7 mouse cellular contexts compared by ENCODE assay signal in the genomic region with DNA sequence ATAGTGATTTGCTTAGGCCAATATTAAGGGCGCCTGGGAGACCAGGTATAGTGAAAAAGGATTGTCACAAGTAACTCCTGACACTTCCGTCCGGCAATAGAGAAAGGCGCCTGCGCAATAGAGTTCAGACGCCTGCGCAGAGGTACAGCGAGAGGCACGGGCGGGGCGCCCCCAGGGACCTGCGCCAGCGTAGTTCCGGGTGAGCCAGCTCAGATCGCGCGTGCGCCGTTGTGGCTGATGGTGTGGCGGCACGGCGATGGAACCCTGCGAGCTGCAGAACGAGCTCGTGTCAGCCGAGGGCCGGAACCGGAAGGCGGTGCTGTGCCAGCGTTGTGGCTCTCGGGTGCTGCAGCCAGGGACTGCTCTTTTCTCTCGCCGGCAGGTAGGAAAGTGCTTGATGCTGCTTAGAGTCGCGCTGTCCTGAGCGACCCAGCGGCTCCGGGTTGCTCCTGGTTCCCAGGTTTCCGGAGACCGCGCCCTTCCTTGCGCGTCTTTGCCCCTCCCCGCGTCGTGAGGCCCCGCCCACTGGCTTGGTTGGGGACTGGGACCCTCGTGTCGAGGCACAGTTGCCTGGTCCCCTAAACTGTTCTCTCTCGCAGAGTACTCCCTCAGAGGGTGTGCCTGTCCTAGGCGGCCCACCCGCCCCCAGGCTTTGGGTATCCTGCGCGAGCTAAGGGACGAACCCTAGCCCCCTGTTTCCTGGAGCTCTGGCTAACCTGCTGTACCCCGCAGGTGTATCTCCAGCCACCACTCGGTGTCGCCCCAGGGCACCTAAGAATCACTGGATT. TPM values are rescaled to one million over a fixed set of nuclear protein-coding genes. Genes with fewer than 3 reads are reported as not detected.
DNase-seq lines count a peak whose midpoint lies in the region; ATAC-seq lines count a peak whose summit lies in the region.

Rabif (plus strand) TSS at position 221 of the 788 bp plus-strand sequence.

- H3K27me3 ChIP-seq in intestine, embryonic 16.5 days (replicated peaks; ENCODE audit: control insufficient read depth, insufficient read depth, low read length) = no peaks in the 10 kb centered on the region
- H3K27me3 ChIP-seq in midbrain, embryonic 11.5 days (ENCODE audit: control insufficient read depth, insufficient read depth, low read length) = no peaks in the 10 kb centered on the region

- peak within 1 kb of the TSS; percentile 64 for H3K4me3 ChIP-seq in intestine, embryonic 16.5 days (ENCODE audit: low read length)
- H3K4me3 ChIP-seq in midbrain, embryonic 11.5 days (ENCODE audit: low read depth, low read length) = peak within 1 kb of the TSS; percentile 74

- peak within 1 kb of the TSS; percentile 77 for H3K4me2 ChIP-seq in intestine, embryonic 16.5 days (ENCODE audit: low read depth, low read length)
- peak within 1 kb of the TSS; percentile 86 for H3K4me2 ChIP-seq in midbrain, embryonic 11.5 days

- H3K9ac ChIP-seq in intestine, embryonic 16.5 days (ENCODE audit: low read depth, low read length) = peak within 1 kb of the TSS; percentile 83
- H3K9ac ChIP-seq in midbrain, embryonic 11.5 days (ENCODE audit: low read length) = peak within 1 kb of the TSS; percentile 75

- H3K36me3 ChIP-seq in intestine, embryonic 16.5 days (ENCODE audit: control insufficient read depth, insufficient read depth, low read length) = no peaks in the 10 kb centered on the region
- peaks cover 4% of the 10 kb centered on the region; the same call in 1 of the 2 replicates for H3K36me3 ChIP-seq in midbrain, embryonic 11.5 days (ENCODE audit: control insufficient read depth, insufficient read depth, low read length)

- DNase-seq in adrenal gland, adult 2 months = peak; percentile 99
- DNase-seq in embryo, embryonic 11.5 days (ENCODE audit: low read depth, low spot score) = peak; percentile 94
- peak; percentile 99 to 100 for DNase-seq in gastrocnemius, postnatal 4 days (ENCODE audit: low spot score in 2 of 2)
- peak; percentile 99 for DNase-seq in left cerebral cortex, postnatal 36 days (ENCODE audit: low spot score in 2 of 2)
- peak; percentile 99 for DNase-seq in midbrain, embryonic 11.5 days (ENCODE audit: low spot score, missing footprints)
- peak; percentile 97 for DNase-seq in skeletal muscle tissue, adult 2 months (ENCODE audit: low read depth, low spot score)

- peak within 1 kb of the TSS; percentile 97 for H3K27ac ChIP-seq in intestine, embryonic 16.5 days (ENCODE audit: low read length)
- peak within 1 kb of the TSS; percentile 74 for H3K27ac ChIP-seq in midbrain, embryonic 11.5 days (ENCODE audit: low read depth, low read length)

- intact Hi-C loops in left cerebral cortex, postnatal 36 days (cut with DNase I) = no loop called here

- WGBS in intestine, embryonic 16.5 days = under 1% methylated on average over 58 of the region's 58 CpGs
- WGBS in midbrain, embryonic 11.5 days = under 1% methylated on average over 58 of the region's 58 CpGs

- no peaks in the 10 kb centered on the region for H3K9me3 ChIP-seq in intestine, embryonic 16.5 days (ENCODE audit: control insufficient read depth, low read length)
- no peaks in the 10 kb centered on the region for H3K9me3 ChIP-seq in midbrain, embryonic 11.5 days (ENCODE audit: control insufficient read depth, low read length)

- ATAC-seq in intestine, embryonic 16.5 days = peak; percentile 99
- ATAC-seq in midbrain, embryonic 11.5 days (ENCODE audit: low FRiP score) = peak; percentile 98

- peaks cover 7% of the 10 kb centered on the region; the same call in 1 of the 2 replicates for H3K4me1 ChIP-seq in intestine, embryonic 16.5 days (ENCODE audit: control insufficient read depth, insufficient read depth, low read length)
- peaks cover 6% of the 10 kb centered on the region for H3K4me1 ChIP-seq in midbrain, embryonic 11.5 days (ENCODE audit: control insufficient read depth, insufficient read depth, low read length)

RNA-seq across cellular contexts. Expression of gene Rabif, which starts in this region (rescaled TPM):
- total RNA-seq in adrenal gland, adult 2 months (2021) = 10 to 100 TPM; 28.6 to 30.0 TPM
- 13.9 and 18.2 TPM in 2 replicates for polyA plus RNA-seq in adrenal gland, adult 2 months (2012; rRNA removed)
- 10 to 100 TPM; 12.0 to 13.5 TPM for total RNA-seq in gastrocnemius, postnatal 4 days (2021)
- polyA plus RNA-seq in intestine, embryonic 16.5 days (2015; fragmentation: Nextera tagmentation; extraction: Ambion mirVana) = 37.6 and 41.2 TPM in 2 replicates
- total RNA-seq in left cerebral cortex, postnatal 36 days (2021) = 10 to 100 TPM; 26.1 to 29.5 TPM
- 47.4 and 48.1 TPM in 2 replicates for polyA plus RNA-seq in midbrain, embryonic 11.5 days (2014; fragmentation: Nextera tagmentation; extraction: Ambion mirVana)

Comparison
In these comparisons a context has a peak if more than half of its experiments do, and no peak if none do; other contexts are left out.
1. Peak in every context shown above with its lines: DNase-seq, ATAC-seq, H3K4me3 ChIP-seq and H3K27ac ChIP-seq.